Mouse (Mus musculus) embryo, embryonic 11 days (tissue): ENCODE data around the gene Fam161a.
"Not testable (repeated sequence)": the region's sequence is repeated elsewhere in the genome, so short reads cannot be mapped to it uniquely, and the experiment has no call there.

Experiments used
- DNase-seq: peaks from one replicate; pipeline ENCODE4 v3.0.0-alpha.2; 2015

Fam161a gene

DNA sequence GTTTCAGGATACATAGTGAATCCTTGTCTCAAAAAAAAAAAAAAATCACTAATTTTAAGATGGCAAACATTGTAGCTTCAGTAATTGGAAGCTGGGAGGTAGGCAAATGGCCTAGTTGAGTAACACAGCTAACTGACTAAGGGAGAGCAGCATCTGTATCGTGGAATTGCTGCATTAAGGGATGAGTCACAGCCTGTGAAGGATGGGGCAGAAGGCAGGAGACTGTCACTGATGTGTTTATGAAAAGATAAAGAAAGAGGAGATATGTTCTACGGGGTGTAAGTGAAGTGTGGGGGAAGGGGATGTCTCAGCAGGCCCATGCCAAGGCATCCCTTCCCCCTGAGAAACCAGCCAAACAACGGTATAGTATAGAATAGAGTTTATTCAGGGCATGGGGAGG is 56.5 kb downstream of the Fam161a start:
- no peak for DNase-seq

DNA sequence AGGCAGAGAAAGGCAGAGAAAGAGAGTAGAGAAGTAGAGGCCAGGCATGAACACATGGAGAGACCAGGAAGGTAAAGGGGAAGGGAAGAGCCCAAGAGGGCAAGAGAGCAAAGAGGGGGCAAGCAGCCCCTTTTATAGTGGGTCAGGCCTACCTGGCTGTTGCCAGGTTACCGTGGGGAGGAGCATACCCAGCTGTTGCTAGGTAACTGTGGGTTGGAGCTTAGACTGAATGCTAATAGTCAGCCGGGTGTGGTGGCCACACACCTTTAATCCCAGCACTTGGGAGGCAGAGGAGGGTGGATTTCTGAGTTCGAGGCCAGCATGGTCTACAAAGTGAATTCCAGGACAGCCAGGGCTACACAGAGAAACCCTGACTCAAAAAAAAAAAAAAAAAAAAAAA is 56.9 kb downstream of the Fam161a start:
- DNase-seq, result not testable (repeated sequence)

DNA sequence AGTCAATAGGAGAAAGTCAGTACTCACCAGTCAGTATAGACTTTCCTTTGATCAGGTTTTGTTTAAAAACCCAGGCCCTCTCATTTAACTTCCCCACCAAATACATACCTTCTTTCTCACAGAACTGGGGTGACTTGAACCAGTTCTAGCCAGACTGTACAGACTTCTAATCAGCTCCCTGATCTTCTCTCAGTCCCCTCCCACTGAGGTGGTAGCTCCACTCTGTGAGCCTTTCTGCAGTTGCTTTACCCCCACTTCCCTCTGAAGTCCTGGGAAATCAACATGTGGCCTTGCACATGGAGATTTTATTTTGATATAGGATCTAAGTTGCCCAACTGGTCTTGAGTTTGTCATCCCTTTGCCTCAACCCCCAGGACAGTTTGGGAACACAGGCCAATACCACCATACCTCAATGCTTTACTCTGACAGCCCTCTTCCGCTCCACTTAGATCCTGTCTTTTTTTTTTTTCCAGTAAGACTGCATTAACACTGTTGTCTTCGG is 57.9 kb downstream of the Fam161a start:
- no peak for DNase-seq

DNA sequence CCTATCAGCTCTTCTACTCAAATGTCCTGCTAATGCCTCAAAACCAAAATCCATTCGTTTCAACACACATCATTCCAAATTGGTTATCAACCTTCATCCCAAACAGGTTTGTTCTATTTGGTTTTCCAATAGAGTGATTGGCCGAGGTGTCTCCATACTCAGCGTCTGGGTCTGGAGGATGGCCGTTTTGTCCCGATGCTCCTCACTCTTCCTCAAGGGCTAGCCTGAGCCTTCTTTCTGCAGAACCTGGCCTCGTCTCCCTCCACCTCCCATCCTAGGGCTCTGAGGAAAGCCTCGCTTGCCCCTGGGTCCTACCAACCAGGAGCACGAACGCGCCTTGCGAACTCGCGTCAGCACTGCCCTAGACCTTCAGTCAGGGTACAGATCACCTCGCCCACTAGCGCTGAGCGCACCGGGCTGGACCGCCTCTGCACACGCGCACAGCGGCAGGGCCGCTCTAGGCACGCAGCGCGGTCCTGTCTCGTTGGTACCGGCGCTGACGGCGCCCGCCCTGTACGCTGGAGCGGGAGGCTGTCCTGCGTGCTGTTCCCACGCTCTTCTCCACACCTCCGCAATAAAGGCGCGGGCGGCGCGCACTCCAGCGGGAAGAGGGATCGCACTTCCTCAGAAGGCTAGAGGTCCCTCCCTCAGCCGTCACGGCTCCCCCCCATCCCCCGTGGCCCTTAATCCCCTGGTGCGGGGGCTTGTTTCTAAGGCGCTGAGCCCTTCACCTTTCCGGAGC is 60.2 kb downstream of the Fam161a start:
- DNase-seq, result peak; percentile 94

DNA sequence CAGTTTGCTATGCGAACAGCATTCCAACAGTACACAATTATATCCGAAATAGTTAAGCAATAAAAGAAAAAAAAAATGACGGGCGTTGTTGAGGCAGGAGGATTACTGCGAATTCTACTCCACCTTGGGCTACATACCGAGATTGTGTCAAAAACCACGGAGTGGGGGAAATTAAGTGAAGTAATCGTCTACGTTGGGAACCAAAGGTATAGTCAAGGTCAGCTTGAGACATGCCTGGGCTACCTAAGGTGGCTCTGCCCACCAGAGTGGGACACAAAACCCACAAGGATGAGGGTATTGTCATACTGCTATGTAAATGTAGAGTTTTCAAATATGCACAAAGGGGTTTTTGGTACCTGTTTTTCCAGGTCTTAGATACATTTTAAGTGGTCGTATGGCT is 60.9 kb downstream of the Fam161a start:
- no peak for DNase-seq

DNA sequence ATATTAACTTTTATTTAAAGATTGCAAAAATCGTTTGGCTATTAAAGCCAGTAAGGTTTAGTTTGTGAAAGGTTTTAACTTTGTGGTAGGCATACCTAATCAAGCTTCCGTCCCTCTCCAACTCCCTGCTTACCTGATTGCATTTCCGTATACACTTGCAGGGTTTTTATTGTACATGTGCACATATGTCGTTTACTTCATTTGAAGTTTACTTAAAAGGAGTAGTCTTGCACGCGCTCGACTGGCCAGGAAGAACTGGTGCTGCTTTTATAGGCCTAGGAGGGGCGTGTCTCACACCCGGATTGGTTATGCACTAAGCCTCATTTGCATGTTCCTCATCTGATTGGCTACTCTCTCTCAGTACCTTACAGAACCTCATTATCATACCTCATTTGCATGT is 61.7 kb downstream of the Fam161a start:
- DNase-seq, result not testable (repeated sequence)

DNA sequence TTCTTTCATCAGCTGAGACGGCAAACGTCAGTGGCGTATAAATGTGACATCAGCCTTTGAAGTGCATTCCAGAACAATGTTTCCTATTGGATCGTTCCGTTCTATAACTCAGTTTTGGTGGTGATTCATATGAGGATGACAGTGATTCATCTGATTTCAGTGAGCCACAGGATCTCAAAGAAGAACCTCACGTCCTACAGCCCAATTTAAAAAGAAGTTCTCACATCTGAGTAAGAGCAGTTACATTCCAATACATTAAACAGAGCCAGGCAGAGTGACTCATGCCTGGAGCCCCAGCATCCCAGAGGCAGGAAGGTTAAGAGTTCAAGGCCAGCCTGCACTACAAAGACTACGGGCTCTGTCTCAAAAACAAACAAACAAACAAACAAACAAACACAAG is 67.5 kb downstream of the Fam161a start:
- DNase-seq, result no peak

DNA sequence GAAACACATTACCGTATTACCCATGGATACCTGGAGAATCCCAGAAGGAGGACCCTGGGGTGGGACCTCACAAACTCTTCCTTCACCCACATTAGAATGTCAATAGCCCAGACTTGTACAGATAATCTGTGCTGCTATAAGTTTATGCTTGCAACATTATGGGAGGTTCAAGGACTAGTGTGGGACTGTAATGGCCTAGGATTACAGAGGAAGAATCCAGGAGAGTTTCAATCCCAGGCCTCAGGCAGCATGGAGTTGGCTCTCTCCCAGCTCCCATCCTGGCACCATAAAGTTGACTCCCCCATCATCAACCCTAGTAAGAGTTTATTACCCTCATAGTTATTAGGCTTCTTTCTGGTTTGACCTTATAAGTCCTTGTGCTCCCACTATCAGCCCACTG is 71.2 kb downstream of the Fam161a start:
- no peak for DNase-seq
